Comparison of ENCODE assay signal across 9 mouse cellular contexts in the genomic region with DNA sequence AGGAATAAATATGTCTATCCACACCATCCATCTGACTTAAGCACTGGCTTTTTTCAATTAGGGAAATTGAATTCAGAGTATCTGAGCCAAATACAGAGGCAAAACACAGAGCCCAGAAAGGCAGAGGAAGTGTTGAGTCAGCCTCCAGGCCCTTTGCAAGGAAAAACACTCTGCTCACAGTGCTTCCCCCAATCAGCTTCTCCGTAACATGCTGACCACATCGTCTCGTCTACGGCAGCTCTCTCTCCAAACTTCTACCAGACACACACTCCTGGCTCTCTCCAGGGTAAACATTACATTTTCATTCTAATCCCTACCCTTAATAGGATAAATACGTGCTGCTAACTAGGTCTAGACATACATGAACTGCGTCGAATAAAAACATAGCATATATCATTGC.
DNase-seq lines count a peak whose midpoint lies in the region; ATAC-seq and TF ChIP-seq lines count a peak whose summit lies in the region.
"Had no signal": no experiment of that assay in that cellular context is flagged by ENCODE, and none has a peak within 500 bp of the region (broad histone marks: within the 10 kb centered on the region; RNA-seq: fewer than 3 reads in every experiment).

No protein-coding gene starts in this region.

- no peaks in the 10 kb centered on the region for H3K27me3 ChIP-seq in forebrain, postnatal 0 days (ENCODE audit: insufficient read depth, low read length)
- no peaks in the 10 kb centered on the region for H3K27me3 ChIP-seq in forebrain, embryonic 15.5 days
- H3K27me3 ChIP-seq in intestine, postnatal 0 days (replicated peaks; ENCODE audit: control insufficient read depth, insufficient read depth, low read length): no peaks in the 10 kb centered on the region
- no peaks in the 10 kb centered on the region for H3K27me3 ChIP-seq in hindbrain, embryonic 12.5 days
- H3K27me3 ChIP-seq: liver, embryonic 15.5 days had no signal

- no peaks in the 10 kb centered on the region for H3K9me3 ChIP-seq in forebrain, postnatal 0 days (ENCODE audit: low read length)
- H3K9me3 ChIP-seq in forebrain, embryonic 15.5 days: no peaks in the 10 kb centered on the region
- no peaks in the 10 kb centered on the region for H3K9me3 ChIP-seq in intestine, postnatal 0 days (ENCODE audit: control insufficient read depth)
- H3K9me3 ChIP-seq in hindbrain, embryonic 12.5 days (replicated peaks): no peaks in the 10 kb centered on the region
- H3K9me3 ChIP-seq: liver, embryonic 15.5 days had no signal

- no peak for TF ChIP-seq CTCF in forebrain, postnatal 0 days (IDR thresholded peaks at IDR 0.05; ENCODE audit: low read depth)
- no peak for TF ChIP-seq CTCF in intestine, postnatal 0 days (IDR thresholded peaks at IDR 0.05; ENCODE audit: low read depth)

- no peaks in the 10 kb centered on the region for H3K4me1 ChIP-seq in forebrain, postnatal 0 days (ENCODE audit: insufficient read depth)
- H3K4me1 ChIP-seq in forebrain, embryonic 15.5 days: peaks cover 5% of the 10 kb centered on the region; the same call in 1 of the 2 replicates
- no peaks in the 10 kb centered on the region for H3K4me1 ChIP-seq in intestine, postnatal 0 days (replicated peaks; ENCODE audit: control insufficient read depth, insufficient read depth, low read length)
- 0 out of 2 replicates have a peak, but pooled peaks cover 5% of the 10 kb centered on the region for H3K4me1 ChIP-seq in hindbrain, embryonic 12.5 days

- no peak overlapping the region for H3K9ac ChIP-seq in forebrain, postnatal 0 days
- no peak overlapping the region for H3K9ac ChIP-seq in forebrain, embryonic 15.5 days (replicated peaks)
- H3K9ac ChIP-seq in intestine, postnatal 0 days (ENCODE audit: low read depth, low read length): no peak overlapping the region
- no peak overlapping the region for H3K9ac ChIP-seq in hindbrain, embryonic 12.5 days
- H3K9ac ChIP-seq: liver, embryonic 15.5 days had no signal

- H3K27ac ChIP-seq in forebrain, postnatal 0 days (ENCODE audit: low read depth, low read length): no peak overlapping the region
- no peak overlapping the region for H3K27ac ChIP-seq in forebrain, embryonic 15.5 days (replicated peaks)
- H3K27ac ChIP-seq in intestine, postnatal 0 days (ENCODE audit: low read depth, low read length): no peak overlapping the region
- H3K27ac ChIP-seq in hindbrain, embryonic 12.5 days: no peak overlapping the region
- H3K27ac ChIP-seq: liver, embryonic 15.5 days had no signal

- no peaks in the 10 kb centered on the region for H3K36me3 ChIP-seq in forebrain, postnatal 0 days (ENCODE audit: insufficient read depth)
- no peaks in the 10 kb centered on the region for H3K36me3 ChIP-seq in forebrain, embryonic 15.5 days
- no peaks in the 10 kb centered on the region for H3K36me3 ChIP-seq in intestine, postnatal 0 days (ENCODE audit: control insufficient read depth, insufficient read depth)
- no peaks in the 10 kb centered on the region for H3K36me3 ChIP-seq in hindbrain, embryonic 12.5 days
- H3K36me3 ChIP-seq: liver, embryonic 15.5 days had no signal

- peak; percentile 23; the same call in 1 of the 2 replicates for ATAC-seq in forebrain, postnatal 0 days
- ATAC-seq in forebrain, embryonic 15.5 days (replicated peaks): no peak
- peak; percentile 72 for ATAC-seq in granulocyte monocyte progenitor cell, adult 5-6 weeks (replicated peaks; ENCODE audit: poor library complexity, severe bottlenecking)
- ATAC-seq in intestine, postnatal 0 days: no peak
- no peak for ATAC-seq in hindbrain, embryonic 12.5 days (ENCODE audit: low FRiP score)

- no peak overlapping the region for H3K4me3 ChIP-seq in forebrain, postnatal 0 days (ENCODE audit: low read depth, low read length)
- H3K4me3 ChIP-seq in forebrain, embryonic 15.5 days: no peak overlapping the region
- no peak overlapping the region for H3K4me3 ChIP-seq in intestine, postnatal 0 days (ENCODE audit: low read depth, low read length)
- H3K4me3 ChIP-seq in hindbrain, embryonic 12.5 days: no peak overlapping the region
- H3K4me3 ChIP-seq: liver, embryonic 15.5 days had no signal

- WGBS in forebrain, postnatal 0 days: 68% methylated on average over 7 of the region's 7 CpGs
- WGBS in forebrain, embryonic 15.5 days: 68% methylated on average over 7 of the region's 7 CpGs
- 42% methylated on average over 7 of the region's 7 CpGs for WGBS in intestine, postnatal 0 days
- WGBS in hindbrain, embryonic 12.5 days: 68% methylated on average over 7 of the region's 7 CpGs

- H3K4me2 ChIP-seq in forebrain, postnatal 0 days (ENCODE audit: low read depth): no peak overlapping the region
- no peak overlapping the region for H3K4me2 ChIP-seq in forebrain, embryonic 15.5 days (replicated peaks)
- H3K4me2 ChIP-seq in intestine, postnatal 0 days (replicated peaks; ENCODE audit: low read depth): no peak overlapping the region
- H3K4me2 ChIP-seq in hindbrain, embryonic 12.5 days (replicated peaks): no peak overlapping the region
- H3K4me2 ChIP-seq: liver, embryonic 15.5 days had no signal

- no peak for DNase-seq in forebrain, postnatal 0 days
- peak; percentile 22 for DNase-seq in Muller cell, postnatal 12 days (ENCODE audit: inconsistent ontology term)
- DNase-seq in layer of hippocampus, postnatal 10 days (ENCODE audit: low spot score in 2 of 2): peak; percentile 29 to 38
- DNase-seq in cerebellum, adult 8-10 months: no peak

Comparison
In these comparisons a context has a peak if more than half of its experiments do, and no peak if none do; other contexts are left out.
1. ATAC-seq: peak in forebrain, postnatal 0 days (single experiment) and granulocyte monocyte progenitor cell, adult 5-6 weeks (single experiment); none in forebrain, embryonic 15.5 days (single experiment), intestine, postnatal 0 days (single experiment) and hindbrain, embryonic 12.5 days (single experiment).
2. DNase-seq: peak in Muller cell, postnatal 12 days (single experiment) and layer of hippocampus, postnatal 10 days (2 of 2); none in forebrain, postnatal 0 days (single experiment) and cerebellum, adult 8-10 months (single experiment).